ENCODE assay signal across 1 mouse cellular context in genomic region chr2:130546957-130547356, GRCm38 (mm10).
TF ChIP-seq lines count a peak whose summit lies in the region.

No protein-coding gene starts in this region.

TF ChIP-seq in MEL, 35 proteins besides CTCF, POLR2A, EP300 and RAD21 (continued from another document):
- TF ChIP-seq BHLHE40 (IDR thresholded peaks at IDR 0.05; ENCODE audit: borderline replicate concordance, low read depth, low read length) (peak; percentile 86), MXI1 (IDR thresholded peaks at IDR 0.05; ENCODE audit: low read depth, low read length) (peak; percentile 73), ELF1 (IDR thresholded peaks at IDR 0.05; ENCODE audit: low read depth, low read length) (no peak), TAL1 (IDR thresholded peaks at IDR 0.05; ENCODE audit: low read length) (no peak), MEF2A (IDR thresholded peaks at IDR 0.05; ENCODE audit: extremely low read depth, insufficient replicate concordance, low read depth, low read length, poor library complexity, severe bottlenecking) (no peak), MAX (IDR thresholded peaks at IDR 0.05; ENCODE audit: low read length) (peak; percentile 85), E2F4 (IDR thresholded peaks at IDR 0.05; ENCODE audit: borderline replicate concordance, low read depth, low read length) (no peak), TBP (IDR thresholded peaks at IDR 0.05; ENCODE audit: low read depth, low read length) (no peak), MYC (IDR thresholded peaks at IDR 0.05; ENCODE audit: low read depth, low read length) (no peak), ZKSCAN1 (IDR thresholded peaks at IDR 0.05; ENCODE audit: low read depth, low read length) (no peak), NRF1 (IDR thresholded peaks at IDR 0.05; ENCODE audit: insufficient read depth, low read depth, low read length, poor library complexity, severe bottlenecking) (no peak), USF2 (IDR thresholded peaks at IDR 0.05; ENCODE audit: borderline replicate concordance in 1 of 2, insufficient read depth in 1 of 2, low read depth in 1 of 2, low read length in 2 of 2) (peak in 1 of 2 experiments; percentile 73; a peak in 2 of 4 replicates), MYB (IDR thresholded peaks at IDR 0.05; ENCODE audit: low read depth, low read length) (peak; percentile 38; the same call in 1 of the 2 replicates), SIN3A (IDR thresholded peaks at IDR 0.05; ENCODE audit: low read length) (no peak), GATA1 (IDR thresholded peaks at IDR 0.05; ENCODE audit: low read depth, low read length) (peak; percentile 44; the same call in 1 of the 2 replicates), GABPA (IDR thresholded peaks at IDR 0.05; ENCODE audit: low read depth, low read length) (no peak), ZNF384 (IDR thresholded peaks at IDR 0.05; ENCODE audit: low read depth, low read length) (no peak), RCOR1 (IDR thresholded peaks at IDR 0.05; ENCODE audit: low read depth, low read length) (no peak), CHD2 (IDR thresholded peaks at IDR 0.05; ENCODE audit: low read length) (no peak), HCFC1 (IDR thresholded peaks at IDR 0.05; ENCODE audit: low read depth, low read length) (no peak), CHD1 (IDR thresholded peaks at IDR 0.05; ENCODE audit: low read depth, low read length) (no peak), POLR2AphosphoS5 (IDR thresholded peaks at IDR 0.05; ENCODE audit: borderline replicate concordance, low read depth, low read length) (no peak), MAZ (IDR thresholded peaks at IDR 0.05; ENCODE audit: low read depth, low read length) (no peak), SMC3 (IDR thresholded peaks at IDR 0.05; ENCODE audit: low read depth, low read length) (no peak), JUND (IDR thresholded peaks at IDR 0.05; ENCODE audit: low read depth, low read length) (no peak), ETS1 (IDR thresholded peaks at IDR 0.05; ENCODE audit: low read depth, low read length) (peak; percentile 49; the same call in 1 of the 2 replicates), UBTF (IDR thresholded peaks at IDR 0.05; ENCODE audit: borderline replicate concordance, insufficient read depth, low read depth, low read length) (no peak), USF1 (IDR thresholded peaks at IDR 0.05; ENCODE audit: low read depth, low read length) (peak; percentile 95), ZC3H11A (IDR thresholded peaks at IDR 0.05; ENCODE audit: low read depth, low read length) (no peak), NELFE (IDR thresholded peaks at IDR 0.05; ENCODE audit: low read depth, low read length) (no peak), ZMIZ1 (IDR thresholded peaks at IDR 0.05; ENCODE audit: low read depth, low read length) (no peak), TCF12 (IDR thresholded peaks at IDR 0.05; ENCODE audit: low read depth, low read length) (0 out of 2 replicates have a peak, but pooled peaks have one; percentile 21), KAT2A (conservative IDR thresholded peaks at IDR 0.05; ENCODE audit: low read depth, low read length) (no peak)
